Comparison of ENCODE assay signal across 8 mouse cellular contexts in the genomic region with DNA sequence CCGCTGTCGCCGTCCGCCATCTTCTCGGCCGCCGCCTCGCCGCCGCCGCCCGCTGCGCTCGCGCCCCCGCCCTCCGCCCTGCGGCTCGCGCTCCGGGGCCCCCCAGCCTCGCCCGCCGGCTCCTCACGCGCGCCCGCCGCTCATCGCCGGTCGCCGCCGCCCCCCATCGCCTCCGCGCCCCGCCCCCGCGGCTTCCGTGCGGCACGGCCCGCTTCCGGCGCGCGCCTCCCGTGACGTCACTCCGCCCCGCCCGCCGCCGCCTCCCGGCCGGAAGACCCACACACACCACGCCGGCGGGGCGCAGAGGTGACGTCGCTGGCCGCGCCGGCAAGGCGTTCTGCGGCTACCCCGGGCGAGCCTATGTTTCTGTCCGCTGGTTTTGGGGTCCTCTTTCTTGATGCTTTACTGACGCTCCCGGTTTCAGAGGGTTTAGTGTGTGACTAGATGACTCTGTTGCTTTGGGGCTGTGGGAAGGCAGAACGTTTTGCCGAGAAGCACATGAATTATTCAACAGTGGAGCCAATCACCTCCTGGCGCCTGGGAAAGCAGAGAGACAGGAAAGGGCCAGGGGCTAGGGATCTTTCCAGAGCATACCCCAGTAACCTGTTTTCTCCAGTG. TPM values are rescaled to one million over a fixed set of nuclear protein-coding genes. Genes with fewer than 3 reads are reported as not detected.
DNase-seq lines count a peak whose midpoint lies in the region; ATAC-seq and TF ChIP-seq lines count a peak whose summit lies in the region.

Gene Purb, minus strand, starts transcription at position 51 of the 618 bp plus-strand sequence.

- peak within 1 kb of the TSS; percentile 93 for H3K4me2 ChIP-seq in forebrain, embryonic 13.5 days
- peak within 1 kb of the TSS; percentile 94 for H3K4me2 ChIP-seq in liver, embryonic 16.5 days (ENCODE audit: low read depth, low read length)
- peak within 1 kb of the TSS; percentile 84 for H3K4me2 ChIP-seq in neural tube, embryonic 12.5 days (replicated peaks)
- H3K4me2 ChIP-seq in stomach, postnatal 0 days (replicated peaks; ENCODE audit: low read depth): peak within 1 kb of the TSS; percentile 86

- H3K9ac ChIP-seq in forebrain, embryonic 13.5 days: peak within 1 kb of the TSS; percentile 97
- H3K9ac ChIP-seq in liver, embryonic 16.5 days (ENCODE audit: low read depth, low read length): peak within 1 kb of the TSS; percentile 99
- H3K9ac ChIP-seq in neural tube, embryonic 12.5 days: peak within 1 kb of the TSS; percentile 97
- peak within 1 kb of the TSS; percentile 96 for H3K9ac ChIP-seq in stomach, postnatal 0 days (ENCODE audit: low read length)

- WGBS in forebrain, embryonic 13.5 days: 1% methylated on average over 51 of the region's 76 CpGs
- WGBS in liver, embryonic 16.5 days (ENCODE audit: insufficient replicate concordance): 0% methylated on average over 49 of the region's 76 CpGs
- under 1% methylated on average over 54 of the region's 76 CpGs for WGBS in neural tube, embryonic 12.5 days
- 0% methylated on average over 34 of the region's 76 CpGs for WGBS in stomach, postnatal 0 days

- peaks cover 59% of the 10 kb centered on the region for H3K4me1 ChIP-seq in E14TG2a.4 (replicated peaks; ENCODE audit: low read depth, low read length)
- H3K4me1 ChIP-seq in forebrain, embryonic 13.5 days: peaks cover 34% of the 10 kb centered on the region
- H3K4me1 ChIP-seq in liver, embryonic 16.5 days (ENCODE audit: control insufficient read depth, low read depth, low read length): peaks cover 22% of the 10 kb centered on the region
- peaks cover 25% of the 10 kb centered on the region for H3K4me1 ChIP-seq in neural tube, embryonic 12.5 days
- peaks cover 3% of the 10 kb centered on the region; the same call in 1 of the 2 replicates for H3K4me1 ChIP-seq in stomach, postnatal 0 days (replicated peaks; ENCODE audit: control insufficient read depth, insufficient read depth)

- no peak for TF ChIP-seq EP300 in stomach, postnatal 0 days (optimal IDR thresholded peaks at IDR 0.05)

- H3K27ac ChIP-seq in forebrain, embryonic 13.5 days: peak within 1 kb of the TSS; percentile 97
- H3K27ac ChIP-seq in liver, embryonic 16.5 days (ENCODE audit: low read length): peak within 1 kb of the TSS; percentile 96
- peak within 1 kb of the TSS; percentile 97 for H3K27ac ChIP-seq in neural tube, embryonic 12.5 days
- peak within 1 kb of the TSS; percentile 98 for H3K27ac ChIP-seq in stomach, postnatal 0 days (replicated peaks)

- intact Hi-C loops in heart, postnatal 10 days (cut with DNase I): no loop called here

- no peaks in the 10 kb centered on the region for H3K27me3 ChIP-seq in E14TG2a.4 (ENCODE audit: insufficient read depth, low read length)
- H3K27me3 ChIP-seq in forebrain, embryonic 13.5 days: no peaks in the 10 kb centered on the region
- no peaks in the 10 kb centered on the region for H3K27me3 ChIP-seq in liver, embryonic 16.5 days (ENCODE audit: control insufficient read depth, insufficient read depth, low read depth, low read length)
- H3K27me3 ChIP-seq in neural tube, embryonic 12.5 days (replicated peaks): no peaks in the 10 kb centered on the region
- H3K27me3 ChIP-seq in stomach, postnatal 0 days (ENCODE audit: control insufficient read depth, insufficient read depth, low read length): no peaks in the 10 kb centered on the region

- ATAC-seq in forebrain, embryonic 13.5 days: peak; percentile 97
- ATAC-seq in liver, embryonic 16.5 days (ENCODE audit: low read depth): peak; percentile 94
- ATAC-seq in neural tube, embryonic 12.5 days (ENCODE audit: low FRiP score, low read depth): peak; percentile 94
- ATAC-seq in stomach, postnatal 0 days (ENCODE audit: low FRiP score, low TSS enrichment): peak; percentile 96

- H3K36me3 ChIP-seq in E14TG2a.4 (ENCODE audit: insufficient read depth, low read length): peaks cover 43% of the 10 kb centered on the region
- H3K36me3 ChIP-seq in forebrain, embryonic 13.5 days (ENCODE audit: poor library complexity, severe bottlenecking): peaks cover 6% of the 10 kb centered on the region; the same call in 1 of the 2 replicates
- H3K36me3 ChIP-seq in liver, embryonic 16.5 days (ENCODE audit: control insufficient read depth, insufficient read depth): no peaks in the 10 kb centered on the region; the same call in 1 of the 2 replicates
- H3K36me3 ChIP-seq in neural tube, embryonic 12.5 days: no peaks in the 10 kb centered on the region
- no peaks in the 10 kb centered on the region for H3K36me3 ChIP-seq in stomach, postnatal 0 days (ENCODE audit: control insufficient read depth, insufficient read depth, low read length)

- peak; percentile 85 for DNase-seq in c-Kit-positive CD71-positive TER-119-positive erythroid progenitor cells, embryonic 14.5 days (ENCODE audit: low spot score)
- DNase-seq in heart, postnatal 10 days: peak; percentile 92 to 94
- DNase-seq in kidney, postnatal 4 days: peak; percentile 94 to 96
- peak; percentile 92 for DNase-seq in stomach, postnatal 0 days (ENCODE audit: low spot score)

- H3K9me3 ChIP-seq in E14TG2a.4 (ENCODE audit: low read length): no peaks in the 10 kb centered on the region
- no peaks in the 10 kb centered on the region for H3K9me3 ChIP-seq in forebrain, embryonic 13.5 days (replicated peaks)
- H3K9me3 ChIP-seq in liver, embryonic 16.5 days (replicated peaks; ENCODE audit: control insufficient read depth, low read length): no peaks in the 10 kb centered on the region
- H3K9me3 ChIP-seq in neural tube, embryonic 12.5 days: no peaks in the 10 kb centered on the region
- H3K9me3 ChIP-seq in stomach, postnatal 0 days (ENCODE audit: control insufficient read depth, low read length): no peaks in the 10 kb centered on the region

- no peak for TF ChIP-seq CTCF in E14TG2a.4 (conservative IDR thresholded peaks at IDR 0.05; ENCODE audit: low read length)
- 0 out of 2 replicates have a peak, but pooled peaks have one; percentile 11 for TF ChIP-seq CTCF in stomach, postnatal 0 days (IDR thresholded peaks at IDR 0.05; ENCODE audit: low read depth)

- H3K4me3 ChIP-seq in E14TG2a.4 (replicated peaks; ENCODE audit: low read length): peak within 1 kb of the TSS; percentile 88
- H3K4me3 ChIP-seq in forebrain, embryonic 13.5 days: peak within 1 kb of the TSS; percentile 99
- H3K4me3 ChIP-seq in liver, embryonic 16.5 days (ENCODE audit: low read depth, low read length): peak within 1 kb of the TSS; percentile 91
- peak within 1 kb of the TSS; percentile 98 for H3K4me3 ChIP-seq in neural tube, embryonic 12.5 days
- H3K4me3 ChIP-seq in stomach, postnatal 0 days (ENCODE audit: low read depth, low read length): peak within 1 kb of the TSS; percentile 87

RNA-seq across cellular contexts. Expression of gene Purb, which starts in this region (rescaled TPM):
- polyA plus RNA-seq in forebrain, embryonic 13.5 days (2015; fragmentation: Nextera tagmentation; extraction: Ambion mirVana): 13.9 and 14.8 TPM in 2 replicates
- total RNA-seq in heart, postnatal 10 days (2021): 10 to 100 TPM; 70.5 to 74.0 TPM
- 7.3 TPM in 2 replicates for polyA plus RNA-seq in liver, embryonic 16.5 days (2015; fragmentation: Nextera tagmentation; extraction: Ambion mirVana)
- 13.8 and 14.2 TPM in 2 replicates for polyA plus RNA-seq in neural tube, embryonic 12.5 days (2016; fragmentation: Nextera tagmentation; extraction: Ambion mirVana)
- 17.5 and 19.6 TPM in 2 replicates for polyA plus RNA-seq in stomach, postnatal 0 days (2015; fragmentation: Nextera tagmentation; extraction: Ambion mirVana)

Comparison
In these comparisons a context has a peak if more than half of its experiments do, and no peak if none do; other contexts are left out.
1. Peak in every context shown above with its lines: DNase-seq, ATAC-seq, H3K4me3 ChIP-seq and H3K27ac ChIP-seq.